Mouse (Mus musculus) C2C12 (cell line): ENCODE data around the gene Otx2. TPM values are rescaled to one million over a fixed set of nuclear protein-coding genes. Genes with fewer than 3 reads are reported as not detected.
A peak's percentile ranks its signal among the peaks of the same experiment; 100 is the strongest.

Experiments used
- H3K27me3 ChIP-seq: one replicate; pipeline ENCODE4 v1.6.1; 2011; ENCODE audit not compliant: control insufficient read depth, insufficient read depth, insufficient read length
- H3K36me3 ChIP-seq: one replicate; pipeline ENCODE4 v1.6.1; 2011; ENCODE audit not compliant: control insufficient read depth, insufficient read depth
- H3K4me3 ChIP-seq: one replicate; pipeline ENCODE4 v1.5.1; 2011; ENCODE audit warnings: mild to moderate bottlenecking, control low read depth; ENCODE audit not compliant: poor library complexity, insufficient read depth, severe bottlenecking
- H3K79me2 ChIP-seq: one replicate; pipeline ENCODE4 v1.6.1; 2011; ENCODE audit not compliant: control insufficient read depth, insufficient read depth
- H3K79me3 ChIP-seq: one replicate; pipeline ENCODE4 v1.6.1; 2011; ENCODE audit warnings: low read depth, control low read depth
- H3ac ChIP-seq: one replicate; pipeline ENCODE3; 2011; ENCODE audit warnings: low read depth; ENCODE audit not compliant: control insufficient read depth, insufficient read length
- CEBPB ChIP-seq: IDR thresholded peaks from one replicate; pipeline ENCODE4 v1.6.1; 2011; ENCODE audit warnings: low read depth, mild to moderate bottlenecking, control low read depth, moderate library complexity
- CTCF ChIP-seq: IDR thresholded peaks from one replicate; pipeline ENCODE4 v1.5.1; 2011; ENCODE audit not compliant: control insufficient read depth, insufficient read depth, insufficient read length
- FOSL1 ChIP-seq: IDR thresholded peaks from one replicate; pipeline ENCODE4 v1.8.0; 2011; ENCODE audit warnings: mild to moderate bottlenecking, low read length; ENCODE audit not compliant: poor library complexity, insufficient read depth, severe bottlenecking
- MAX ChIP-seq: IDR thresholded peaks from one replicate; pipeline ENCODE4 v1.6.1; 2011; ENCODE audit warnings: mild to moderate bottlenecking, control low read depth
- MYOD1 ChIP-seq: IDR thresholded peaks from one replicate; pipeline ENCODE4 v1.6.1; 2011; ENCODE audit warnings: low read depth; ENCODE audit not compliant: control insufficient read depth, insufficient read length
- MYOG ChIP-seq: IDR thresholded peaks from one replicate; pipeline ENCODE4 v1.6.1; 2011; ENCODE audit not compliant: control insufficient read depth, insufficient read length; ENCODE audit errors: extremely low read depth
- USF1 ChIP-seq: IDR thresholded peaks from one replicate; pipeline ENCODE4 v1.6.1; 2011; ENCODE audit warnings: low read depth, mild to moderate bottlenecking, control low read depth, moderate library complexity
- polyA plus RNA-seq: library from polyadenylated mRNA; unstranded; fragments of >200 nt; fragmentation: generic; extraction: Trizol; gene quantifications from one replicate; pipeline ENCODE4 v1.2.1, GENCODE M21; 2012; ENCODE audit warnings: missing spikeins

Gene Otx2
- polyA plus RNA-seq, 1 experiment: not detected

- no peak for TF ChIP-seq USF1
- Histone ChIP-seq H3K4me3 (no peak overlapping the region), H3K79me2 (no peaks in the 10 kb centered on the region), H3ac (no peak overlapping the region), H3K36me3 (no peaks in the 10 kb centered on the region), H3K27me3 (peaks cover 21% of the 10 kb centered on the region), H3K79me3 (no peaks in the 10 kb centered on the region)
Measured at GRCm38 (mm10) chr14:48700790-48701370, 27.3 kb upstream of the Otx2 start.

- H3ac ChIP-seq: no peak overlapping the region
- H3K79me2 ChIP-seq: no peaks in the 10 kb centered on the region
- H3K36me3 ChIP-seq: no peaks in the 10 kb centered on the region
- H3K4me3 ChIP-seq: no peak overlapping the region
- H3K79me3 ChIP-seq: no peaks in the 10 kb centered on the region
- H3K27me3 ChIP-seq: no peaks in the 10 kb centered on the region
- TF ChIP-seq FOSL1: peak; percentile 97
- TF ChIP-seq MYOD1: no peak
- peak; percentile 74 for TF ChIP-seq CEBPB
Measured at GRCm38 (mm10) chr14:48679590-48679989, 6.0 kb upstream of the Otx2 start.

DNA sequence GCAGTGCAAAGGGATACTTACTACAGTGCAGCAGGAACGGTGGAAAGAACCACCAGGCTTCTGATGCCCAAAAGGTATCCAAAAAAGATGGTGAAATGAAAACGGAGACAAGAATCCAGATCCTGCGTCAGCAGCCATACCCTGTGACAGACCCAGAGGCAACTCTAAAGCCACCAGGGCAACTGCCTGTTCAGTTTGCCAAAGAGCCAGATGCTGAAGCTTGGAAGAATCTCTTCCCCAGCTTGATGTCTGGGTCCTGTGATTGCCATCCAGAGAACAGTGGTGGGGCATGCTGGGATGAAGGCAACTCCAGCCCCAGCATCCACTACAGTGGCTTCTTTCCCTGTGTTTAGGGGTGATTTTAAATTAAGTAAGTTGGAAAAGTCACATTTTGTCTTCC, 5.1 kb upstream of the Otx2 start:
- TF ChIP-seq USF1 (no peak), FOSL1 (no peak), MAX (no peak), CEBPB (no peak), CTCF (no peak), MYOG (no peak), MYOD1 (no peak)
- no peaks in the 10 kb centered on the region for H3K79me3 ChIP-seq
- H3K79me2 ChIP-seq: no peaks in the 10 kb centered on the region
- H3K27me3 ChIP-seq: peaks cover 8% of the 10 kb centered on the region
- H3K4me3 ChIP-seq: no peak overlapping the region
- H3ac ChIP-seq: no peak overlapping the region
- no peaks in the 10 kb centered on the region for H3K36me3 ChIP-seq

- H3K79me3 ChIP-seq: no peaks in the 10 kb centered on the region
- no peaks in the 10 kb centered on the region for H3K36me3 ChIP-seq
- TF ChIP-seq CEBPB: no peak
- TF ChIP-seq MAX: no peak
- TF ChIP-seq MYOG: no peak
- no peaks in the 10 kb centered on the region for H3K79me2 ChIP-seq
- no peak overlapping the region for H3ac ChIP-seq
- peaks cover 29% of the 10 kb centered on the region for H3K27me3 ChIP-seq
- no peak overlapping the region for H3K4me3 ChIP-seq
Measured at GRCm38 (mm10) chr14:48674036-48674831, 615 bp upstream of the Otx2 start.

GRCm38 (mm10) chr14:48672611-48673176, 925 bp downstream of the Otx2 start:
- H3K36me3 ChIP-seq: no peaks in the 10 kb centered on the region
- TF ChIP-seq MYOD1: no peak
- no peak for TF ChIP-seq CEBPB
- no peak for TF ChIP-seq FOSL1
- TF ChIP-seq MYOG: no peak
- TF ChIP-seq MAX: no peak
- TF ChIP-seq USF1: no peak
- no peak for TF ChIP-seq CTCF
- H3K27me3 ChIP-seq: peaks cover 38% of the 10 kb centered on the region

GRCm38 (mm10) chr14:48671480-48672240, 2.0 kb downstream of the Otx2 start:
- H3K4me3 ChIP-seq: no peak overlapping the region
- no peaks in the 10 kb centered on the region for H3K36me3 ChIP-seq
- H3K79me3 ChIP-seq: no peaks in the 10 kb centered on the region
- peaks cover 38% of the 10 kb centered on the region for H3K27me3 ChIP-seq
- no peaks in the 10 kb centered on the region for H3K79me2 ChIP-seq
- H3ac ChIP-seq: no peak overlapping the region
- no peak for TF ChIP-seq FOSL1
- no peak for TF ChIP-seq USF1
- no peak for TF ChIP-seq MAX

More at GRCm38 (mm10) chr14:48672611-48673176, 925 bp downstream of the Otx2 start:
- Histone ChIP-seq H3K4me3 (no peak overlapping the region), H3ac (no peak overlapping the region), H3K79me2 (no peaks in the 10 kb centered on the region), H3K79me3 (no peaks in the 10 kb centered on the region)
